Mouse (Mus musculus): ENCODE measurements around the gene Bcl2l11.

GRCm38 (mm10) chr2:128209841-128210329 lies 84.0 kb downstream of the Bcl2l11 start:
- no peak for TF ChIP-seq CTCF (conservative IDR thresholded peaks at IDR 0.05; ENCODE audit: insufficient read depth, insufficient read length, low read depth, low read length)
- no peak for TF ChIP-seq POLR2A (IDR thresholded peaks at IDR 0.05; ENCODE audit: low read depth, low read length)

Measured in kidney, adult 2 months (tissue).